Mouse (Mus musculus) bone marrow, adult 2 months (tissue): ENCODE data around the gene Dennd1a.

Experiments used
- CTCF ChIP-seq: fragments of 200-500 bp; IDR thresholded peaks from 2 replicates; pipeline ENCODE4 v1.5.1; 2011; ENCODE audit warnings: low read length, control low read depth; ENCODE audit not compliant: control insufficient read depth, insufficient read depth
- POLR2A ChIP-seq: fragments of 200-500 bp; IDR thresholded peaks from 2 replicates; pipeline ENCODE4 v1.6.1; 2011; ENCODE audit warnings: low read depth, mild to moderate bottlenecking, control low read depth, low read length, borderline replicate concordance; ENCODE audit not compliant: control insufficient read depth

GRCm38 (mm10) chr2:38062156-38062555, 225.0 kb downstream of the Dennd1a start:
- TF ChIP-seq CTCF (no peak), POLR2A (no peak)
